Mouse (Mus musculus) CD8-positive naive resting alpha-beta T cell, adult 2 months (primary cell): ENCODE data around the gene Ltb4r1.

Source experiments
- DNase-seq, 2 experiments: peaks; one replicate each; pipeline ENCODE4 v3.0.0; 2022; ENCODE audit warnings: low read depth in 2 of 2, low spot score in 2 of 2

The Ltb4r1 gene

DNA sequence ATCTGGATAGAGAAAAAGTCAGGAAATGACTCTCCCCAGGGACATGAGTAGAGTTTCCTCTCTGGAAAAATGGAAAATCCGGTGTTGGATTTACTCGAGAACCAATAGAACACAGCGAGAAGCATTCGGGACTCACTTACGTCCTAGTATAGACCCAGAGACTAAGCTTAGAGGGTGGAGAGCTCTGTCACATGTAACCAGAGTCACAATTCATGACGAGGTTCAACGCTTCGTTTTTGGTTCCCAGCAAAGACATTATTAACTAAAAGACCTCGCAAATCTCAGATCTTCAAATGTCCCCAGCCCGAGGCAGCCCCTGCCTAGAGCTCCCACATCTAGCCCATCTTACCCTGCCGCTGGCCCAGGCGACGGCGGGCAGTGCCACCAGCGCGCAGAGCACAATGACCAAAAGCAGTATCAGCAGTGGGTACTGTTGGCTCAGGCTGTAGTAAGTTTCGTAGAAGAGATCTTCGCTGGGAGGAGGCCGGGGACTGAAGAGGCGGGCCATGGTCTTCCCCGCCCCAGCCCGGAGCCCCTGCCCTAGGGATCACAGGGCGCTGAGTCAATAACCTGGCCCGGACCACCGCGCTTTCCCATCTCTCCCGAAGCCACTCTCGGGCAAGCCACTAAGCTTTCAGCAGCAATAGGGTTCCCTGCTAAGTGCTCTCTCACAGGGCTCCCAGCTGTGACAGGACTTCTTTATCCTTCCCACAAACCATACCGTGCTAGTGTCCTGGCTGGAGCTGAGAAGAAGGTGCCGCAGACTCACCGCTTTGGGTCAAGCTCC is 17.6 kb downstream of the Ltb4r1 start:
- peak in 1 of 2 experiments; percentile 0 for DNase-seq

GRCm38 (mm10) chr14:55783958-55784235 is 18.1 kb downstream of the Ltb4r1 start, which contains the start of gene Adcy4:
Gene Adcy4 (minus strand): TSS chr14:55784095.
- DNase-seq: no peak

DNA sequence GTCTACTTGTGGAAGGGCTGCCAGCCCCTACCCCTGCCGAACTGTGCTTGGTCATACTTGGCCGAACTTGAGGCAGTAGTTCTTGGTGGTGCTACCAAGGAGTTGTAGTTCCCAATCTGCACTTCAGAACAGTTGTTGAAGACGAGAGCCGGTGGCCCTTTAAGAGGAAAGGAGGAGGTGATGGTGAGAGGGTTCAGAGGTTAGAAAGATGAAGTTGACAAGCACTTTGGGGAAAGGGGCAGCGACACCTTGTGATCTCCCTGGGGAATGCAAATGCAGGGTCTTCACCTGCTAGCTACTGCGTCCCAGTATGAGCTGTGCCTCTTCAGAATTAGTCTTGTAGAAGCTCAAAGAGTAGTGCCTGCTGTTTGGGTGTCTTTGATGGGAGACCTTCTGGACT is 19.4 kb downstream of the Ltb4r1 start:
- DNase-seq: no peak

GRCm38 (mm10) chr14:55787731-55788130 is 22.0 kb downstream of the Ltb4r1 start:
- peak in 1 of 2 experiments; percentile 1 for DNase-seq

GRCm38 (mm10) chr14:55788256-55789050 is 22.7 kb downstream of the Ltb4r1 start, which contains the start of gene Ripk3:
Gene Ripk3 (minus strand): TSS chr14:55788865.
- DNase-seq: peak; percentile 57 to 70

- no peak for DNase-seq
Observed at GRCm38 (mm10) chr14:55793461-55793860, 27.7 kb downstream of the Ltb4r1 start.

DNA sequence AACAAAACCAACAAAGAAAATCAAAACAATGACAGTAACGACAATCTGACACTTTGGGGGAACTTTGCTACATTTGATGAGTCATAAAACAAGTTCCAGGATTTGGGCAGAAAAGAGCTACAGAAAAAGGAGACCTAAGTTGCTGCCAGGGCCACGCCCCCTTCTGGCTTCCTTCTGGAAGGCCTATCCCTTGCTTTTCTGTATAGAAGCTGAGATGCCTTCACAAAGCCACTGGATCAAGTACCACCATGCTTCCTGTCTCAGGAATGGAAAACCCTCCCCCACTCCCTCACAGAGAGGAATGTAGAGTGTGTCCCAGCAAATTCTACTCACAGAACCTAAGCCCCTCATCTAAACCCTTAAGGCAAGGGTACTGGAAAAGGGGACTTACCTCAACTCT is 28.2 kb downstream of the Ltb4r1 start:
- no peak for DNase-seq

DNA sequence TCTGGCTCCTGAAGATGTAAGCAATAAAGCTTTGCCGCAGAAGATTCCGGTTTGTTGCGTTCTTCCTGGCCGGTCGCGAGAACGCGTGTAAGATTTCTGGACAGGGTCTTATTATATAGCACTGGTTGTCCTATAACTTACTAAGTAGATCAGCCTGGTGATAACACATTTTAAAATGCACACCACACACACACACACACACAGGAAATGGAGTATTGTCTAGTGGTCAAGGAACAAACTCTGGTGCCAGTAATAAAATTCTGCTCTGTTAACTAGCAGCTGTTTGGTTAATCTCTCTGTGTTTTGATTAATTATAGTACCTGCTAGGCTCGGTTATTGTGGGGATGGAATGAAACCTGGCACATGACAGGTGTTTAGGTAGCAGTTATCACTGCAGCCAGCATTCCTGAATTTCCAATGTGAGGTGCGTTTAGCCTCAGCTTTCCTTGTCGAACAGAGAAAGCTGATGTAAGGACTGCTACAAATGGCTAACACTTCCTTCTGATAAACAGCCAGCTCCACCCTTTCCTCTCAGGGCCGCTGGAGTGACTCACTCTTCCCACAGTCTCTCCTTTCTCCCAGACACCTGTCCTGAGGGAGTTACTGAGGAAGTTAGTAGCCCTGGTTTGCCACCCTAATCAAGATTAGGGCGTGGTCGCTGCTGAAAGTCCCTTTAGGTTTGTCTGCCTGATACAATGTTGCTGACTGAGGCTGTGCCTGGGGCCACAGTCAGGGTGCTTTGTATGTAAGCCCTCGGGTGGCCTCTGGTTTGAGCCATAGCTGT is 29.8 kb downstream of the Ltb4r1 start:
- no peak for DNase-seq

DNA sequence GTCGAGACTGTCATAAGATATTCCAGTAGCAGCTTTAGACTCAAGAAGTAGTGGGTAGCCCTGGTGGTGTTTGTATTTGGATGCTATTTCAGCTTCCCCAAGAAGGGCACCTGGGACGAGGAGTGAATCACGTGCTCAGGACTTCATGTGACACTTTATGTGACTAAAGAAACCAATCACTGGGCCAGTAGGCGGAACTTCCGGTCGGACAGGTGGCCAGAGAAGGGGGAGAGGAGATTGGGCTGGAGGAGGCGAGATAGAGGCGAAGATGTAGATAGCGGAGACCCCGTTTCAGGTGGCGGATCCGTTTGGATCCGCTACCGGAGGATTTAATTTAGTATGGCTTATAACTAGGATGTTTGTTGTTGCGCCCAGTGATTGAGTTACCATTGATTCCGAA is 49.1 kb downstream of the Ltb4r1 start:
- DNase-seq: no peak

DNA sequence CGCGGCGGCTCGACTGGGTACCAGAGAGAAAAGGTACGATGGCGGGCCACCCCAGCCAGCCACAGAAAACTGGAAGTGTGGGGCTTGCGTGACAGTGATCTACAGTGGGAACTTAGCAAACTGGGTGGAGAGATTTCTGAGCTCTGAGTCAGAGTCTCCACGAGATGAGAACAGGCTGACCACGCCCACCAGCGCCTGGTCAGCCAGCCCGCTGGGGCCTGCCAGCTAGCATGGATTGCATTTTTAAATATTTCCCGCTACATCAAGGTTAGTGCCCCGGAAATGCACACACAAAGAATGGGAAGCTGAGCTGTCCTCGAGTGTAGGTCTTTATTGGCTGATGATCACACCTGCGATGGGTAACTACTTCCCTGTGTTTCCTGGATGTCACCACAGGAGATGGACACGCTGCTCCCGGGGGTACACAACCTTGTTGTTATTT is 49.6 kb downstream of the Ltb4r1 start:
- DNase-seq: no peak
